Mouse (Mus musculus) C2C12 (cell line): ENCODE results near the gene Recql5.

ENCODE experiments used
- CTCF ChIP-seq: IDR thresholded peaks from one replicate; pipeline ENCODE4 v1.5.1; 2011; ENCODE audit not compliant: control insufficient read depth, insufficient read depth, insufficient read length
- FOSL1 ChIP-seq: IDR thresholded peaks from one replicate; pipeline ENCODE4 v1.8.0; 2011; ENCODE audit warnings: mild to moderate bottlenecking, low read length; ENCODE audit not compliant: poor library complexity, insufficient read depth, severe bottlenecking
- MAX ChIP-seq: IDR thresholded peaks from one replicate; pipeline ENCODE4 v1.6.1; 2011; ENCODE audit warnings: mild to moderate bottlenecking, control low read depth
- MYOD1 ChIP-seq: IDR thresholded peaks from one replicate; pipeline ENCODE4 v1.6.1; 2011; ENCODE audit warnings: low read depth; ENCODE audit not compliant: control insufficient read depth, insufficient read length
- MYOG ChIP-seq: IDR thresholded peaks from one replicate; pipeline ENCODE4 v1.6.1; 2011; ENCODE audit not compliant: control insufficient read depth, insufficient read length; ENCODE audit errors: extremely low read depth
- USF1 ChIP-seq: IDR thresholded peaks from one replicate; pipeline ENCODE4 v1.6.1; 2011; ENCODE audit warnings: low read depth, mild to moderate bottlenecking, control low read depth, moderate library complexity

DNA sequence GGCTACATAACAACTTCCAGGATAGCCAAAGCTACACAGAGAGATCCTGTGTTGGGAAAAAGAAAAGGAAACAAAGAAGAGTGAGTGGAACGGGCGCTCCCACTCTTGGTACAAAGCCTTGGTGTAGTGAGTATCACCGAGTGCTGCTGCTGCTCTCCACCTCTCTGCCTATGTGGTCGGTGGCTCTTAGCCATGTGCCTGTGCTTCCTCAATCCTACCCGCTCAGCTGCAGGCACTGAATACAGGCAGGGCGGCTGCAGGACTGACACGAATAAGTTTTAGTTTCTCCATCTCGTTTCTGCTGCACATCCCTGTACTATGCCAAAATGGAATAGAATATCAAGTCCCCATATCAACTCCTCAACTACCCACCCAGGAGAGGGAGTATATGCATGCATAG, 4.2 kb downstream of the Recql5 start:
- TF ChIP-seq CTCF (no peak), USF1 (no peak), MYOG (no peak), MYOD1 (no peak), MAX (no peak), FOSL1 (no peak)
